Mouse (Mus musculus) hindbrain, embryonic 15.5 days (tissue): ENCODE data around the gene Senp3. TPM values are rescaled to one million over a fixed set of nuclear protein-coding genes. Genes with fewer than 3 reads are reported as not detected.

Experiments used
- ATAC-seq: fragments of 200-750 bp; cut with Nextera tagmentation; 2 replicates; pipeline ENCODE4 v1.8.0; 2017; ENCODE audit warnings: low read depth, moderate number of reproducible peaks, moderate TSS enrichment; ENCODE audit not compliant: low FRiP score
- H3K27ac ChIP-seq: fragments of 300-500 bp; sonication (generic); replicated peaks from 2 replicates; pipeline ENCODE4 v1.5.1; 2015; ENCODE audit warnings: mild to moderate bottlenecking, inconsistent platforms
- H3K27me3 ChIP-seq: fragments of 300-500 bp; sonication (generic); 2 replicates; pipeline ENCODE4 v1.6.1; 2015; ENCODE audit warnings: control low read depth, inconsistent platforms
- H3K36me3 ChIP-seq: fragments of 300-500 bp; sonication (generic); 2 replicates; pipeline ENCODE4 v1.6.1; 2015; ENCODE audit warnings: control low read depth, inconsistent platforms
- H3K4me1 ChIP-seq: fragments of 300-500 bp; sonication (generic); replicated peaks from 2 replicates; pipeline ENCODE4 v1.6.1; 2015; ENCODE audit warnings: control low read depth, inconsistent platforms
- H3K4me2 ChIP-seq: fragments of 300-500 bp; sonication (generic); 2 replicates; pipeline ENCODE4 v1.6.1; 2015; ENCODE audit warnings: moderate library complexity, mild to moderate bottlenecking, inconsistent platforms
- H3K4me3 ChIP-seq: fragments of 300-500 bp; sonication (generic); 2 replicates; pipeline ENCODE4 v1.5.1; 2015; ENCODE audit warnings: mild to moderate bottlenecking, inconsistent platforms
- H3K9ac ChIP-seq: fragments of 300-500 bp; sonication (generic); 2 replicates; pipeline ENCODE4 v1.6.1; 2015; ENCODE audit warnings: inconsistent platforms
- H3K9me3 ChIP-seq: fragments of 300-500 bp; sonication (generic); 2 replicates; pipeline ENCODE4 v1.6.1; 2016; ENCODE audit warnings: control low read depth, inconsistent platforms
- WGBS: fragments of 180-500 bp; shearing (Covaris S2); methylation state at CpG from one replicate; pipeline ENCODE4 v1.1.7; 2015; 5-methylcytosine and 5-hydroxymethylcytosine counted together
- polyA plus RNA-seq: library from polyadenylated mRNA; unstranded; fragments of >200 nt; fragmentation: Nextera tagmentation; extraction: Ambion mirVana; gene quantifications from 2 replicates; pipeline ENCODE4 v1.2.1, GENCODE M21; 2015

The Senp3 gene
- polyA plus RNA-seq, 1 experiment from 2014 or later = 103 TPM

DNA sequence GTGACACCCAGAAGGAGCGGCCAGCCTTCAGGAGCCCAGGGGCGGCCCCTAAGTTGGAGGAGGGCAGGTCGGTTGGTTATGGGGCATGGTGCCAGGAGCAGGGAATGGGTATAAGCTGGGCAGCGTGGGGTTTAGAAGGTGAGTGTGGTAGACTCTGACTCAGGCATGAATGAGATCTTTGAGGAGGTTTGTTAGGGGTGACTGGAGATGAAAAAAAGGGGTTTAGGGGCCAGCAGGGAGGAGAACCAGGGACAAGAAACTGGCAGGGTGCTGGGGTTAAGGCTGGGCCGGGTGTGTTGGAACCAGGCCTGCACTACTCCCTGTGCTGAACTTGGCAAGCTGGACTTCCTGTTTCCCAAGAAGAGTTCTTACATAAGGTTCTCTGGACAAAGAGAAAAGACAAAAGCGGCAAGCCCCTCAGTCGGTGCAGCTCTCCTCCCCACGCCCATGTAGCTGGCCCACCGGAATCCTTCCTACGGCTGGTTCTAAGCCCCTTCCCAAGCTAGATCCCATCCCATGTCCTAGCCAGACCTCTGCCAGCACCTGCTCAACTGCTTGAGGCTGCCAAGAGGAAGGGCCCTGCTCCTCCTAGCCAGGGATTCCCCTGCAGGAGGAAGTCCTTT lies 3.8 kb upstream of the Senp3 start, which contains the start of gene Tnfsf13:
Gene Tnfsf13, minus strand, starts transcription at position 259 of the 623 bp plus-strand sequence.
- H3K9ac ChIP-seq = 0 out of 2 replicates have a peak within 1 kb of the TSS, but pooled peaks have one; percentile 26
- ATAC-seq = no peak
- no peaks in the 10 kb centered on the region for H3K9me3 ChIP-seq
- H3K4me3 ChIP-seq = no peak within 1 kb of the TSS
- H3K36me3 ChIP-seq = no peaks in the 10 kb centered on the region
- peak within 1 kb of the TSS; percentile 11 for H3K4me2 ChIP-seq
- no peaks in the 10 kb centered on the region for H3K27me3 ChIP-seq
- 56% methylated on average over 10 of the region's 10 CpGs for WGBS
- peaks cover 47% of the 10 kb centered on the region for H3K4me1 ChIP-seq
- peak within 1 kb of the TSS; percentile 65 for H3K27ac ChIP-seq

DNA sequence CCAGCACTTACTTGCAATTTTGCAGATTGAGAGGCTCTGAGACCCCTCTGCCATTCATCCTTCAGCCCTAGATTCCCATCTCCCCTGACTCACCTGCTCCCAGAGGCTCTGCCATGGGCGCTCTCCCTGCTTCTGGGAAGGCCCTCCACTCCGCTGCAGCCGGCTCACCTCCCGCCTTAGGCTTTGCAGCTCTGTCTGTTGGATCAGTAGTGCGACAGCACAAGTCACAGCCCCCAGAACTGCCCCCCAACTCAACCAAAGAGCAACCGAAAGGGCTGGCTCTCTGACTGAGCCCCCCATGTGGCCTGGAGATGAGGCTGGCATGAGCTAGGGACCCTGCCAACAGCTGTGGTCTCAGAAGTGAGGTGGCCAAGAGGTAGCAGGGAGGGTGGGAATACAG lies 3.1 kb upstream of the Senp3 start:
- H3K27me3 ChIP-seq = no peaks in the 10 kb centered on the region
- H3K4me1 ChIP-seq = peaks cover 54% of the 10 kb centered on the region
- peak overlapping the region; percentile 65 for H3K27ac ChIP-seq
- no peak overlapping the region for H3K4me2 ChIP-seq
- H3K9ac ChIP-seq = no peak overlapping the region
- no peak overlapping the region for H3K4me3 ChIP-seq
- ATAC-seq = no peak
- 81% methylated on average over 6 of the region's 6 CpGs for WGBS
- no peaks in the 10 kb centered on the region for H3K9me3 ChIP-seq
- no peaks in the 10 kb centered on the region for H3K36me3 ChIP-seq

DNA sequence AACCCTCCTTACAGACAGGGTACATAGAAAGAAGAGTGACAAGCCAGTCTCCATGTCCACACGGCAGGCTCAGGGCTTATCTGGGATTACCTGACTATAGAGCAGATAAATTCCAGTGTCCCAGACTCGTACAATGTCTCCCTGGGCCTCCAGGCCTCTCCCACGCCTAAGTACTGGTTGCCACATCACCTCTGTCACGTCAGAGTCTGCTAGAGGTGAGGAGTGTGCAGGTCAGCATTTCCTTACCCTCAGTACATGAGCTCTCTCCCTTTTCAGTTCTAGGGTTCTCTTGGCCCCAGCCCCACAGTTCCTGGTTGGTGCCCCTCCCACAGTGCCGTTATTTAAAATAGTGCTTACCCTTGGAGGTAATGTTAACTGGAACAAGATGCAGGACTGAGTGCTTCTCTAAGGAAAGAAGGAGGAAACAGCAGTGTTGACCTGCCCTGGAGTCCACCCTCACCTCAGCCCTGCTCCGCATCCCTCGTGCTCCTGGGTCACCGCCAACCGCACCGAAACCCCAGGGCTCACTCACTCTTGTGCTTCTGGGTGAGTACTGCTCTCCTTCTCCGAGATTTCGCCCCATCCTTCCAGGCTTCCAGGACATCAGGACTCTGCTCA lies 2.4 kb upstream of the Senp3 start:
- Histone ChIP-seq H3K4me3 (no peak overlapping the region), H3K27ac (peak overlapping the region; percentile 93; the same call in 1 of the 2 replicates), H3K27me3 (no peaks in the 10 kb centered on the region), H3K4me1 (peaks cover 61% of the 10 kb centered on the region), H3K9me3 (no peaks in the 10 kb centered on the region), H3K4me2 (no peak overlapping the region), H3K36me3 (peaks cover 3% of the 10 kb centered on the region), H3K9ac (no peak overlapping the region)
- WGBS = 85% methylated on average over 12 of the region's 12 CpGs
- no peak for ATAC-seq

DNA sequence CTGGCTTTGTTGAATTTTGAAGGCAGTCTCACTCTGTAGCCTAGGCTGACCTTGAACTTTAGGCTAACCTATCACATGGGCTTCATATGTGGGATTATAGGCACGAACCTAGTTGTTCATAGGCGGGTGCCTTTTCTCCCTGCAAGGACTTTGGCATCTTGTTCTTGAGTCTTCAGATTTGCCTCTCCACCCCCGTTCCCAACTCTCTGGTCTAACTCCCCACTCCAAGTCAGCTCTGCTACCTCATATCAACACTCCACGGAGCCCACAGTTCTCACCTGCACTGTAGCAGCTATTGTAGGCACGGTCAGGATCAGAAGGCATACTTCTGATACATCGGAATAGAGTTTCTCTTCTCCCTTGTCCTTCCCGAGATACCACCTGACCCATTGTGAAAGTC lies 1.7 kb upstream of the Senp3 start:
- peak overlapping the region; percentile 93 for H3K27ac ChIP-seq
- H3K9ac ChIP-seq = peak overlapping the region; percentile 7; the same call in 1 of the 2 replicates
- ATAC-seq = no peak
- H3K36me3 ChIP-seq = peaks cover 6% of the 10 kb centered on the region
- H3K4me1 ChIP-seq = peaks cover 68% of the 10 kb centered on the region
- no peak overlapping the region for H3K4me3 ChIP-seq
- WGBS = 88% methylated on average over 7 of the region's 7 CpGs
- no peaks in the 10 kb centered on the region for H3K27me3 ChIP-seq
- H3K4me2 ChIP-seq = peak overlapping the region; percentile 81
- no peaks in the 10 kb centered on the region for H3K9me3 ChIP-seq

DNA sequence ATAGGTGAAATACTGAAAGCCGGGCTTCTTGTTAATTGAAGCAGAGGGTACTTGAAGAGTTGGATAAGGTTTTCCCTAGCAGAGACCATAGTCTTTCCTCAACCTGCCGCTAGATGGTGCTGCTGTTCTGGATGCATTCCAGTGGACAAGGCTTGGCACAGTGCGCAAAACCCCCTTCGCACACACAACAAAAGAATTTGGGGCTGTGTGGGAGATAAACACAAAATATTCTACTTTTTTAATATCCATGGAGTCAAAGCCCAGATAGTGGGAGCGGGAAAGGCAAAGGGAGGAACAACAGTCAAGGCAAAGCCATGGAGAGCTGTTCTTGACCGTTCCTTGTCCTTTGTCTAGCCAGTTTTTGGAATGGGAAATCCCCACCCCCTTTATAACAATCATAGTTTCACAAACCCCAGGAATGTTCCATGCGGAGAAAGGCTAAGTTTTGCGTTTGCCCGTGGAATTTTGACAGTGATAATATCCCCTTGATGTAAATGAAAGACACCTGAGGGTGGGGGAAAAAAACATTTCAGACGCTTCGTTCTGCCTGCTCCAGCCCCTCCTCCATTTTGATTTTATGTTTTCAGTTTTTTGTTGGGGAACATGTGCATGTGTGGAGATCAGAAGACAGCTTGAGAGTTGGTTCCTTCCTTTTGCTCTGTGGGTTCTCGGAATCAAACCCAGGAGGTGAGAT lies 1.1 kb upstream of the Senp3 start:
- H3K27ac ChIP-seq = peak overlapping the region; percentile 93
- H3K4me1 ChIP-seq = peaks cover 69% of the 10 kb centered on the region
- H3K4me2 ChIP-seq = peak overlapping the region; percentile 81
- no peaks in the 10 kb centered on the region for H3K27me3 ChIP-seq
- H3K9ac ChIP-seq = peak overlapping the region; percentile 7
- WGBS = 14% methylated on average over 12 of the region's 12 CpGs
- ATAC-seq = 0 out of 2 replicates have a peak, but pooled peaks have one; percentile 5
- H3K4me3 ChIP-seq = peak overlapping the region; percentile 91
- H3K9me3 ChIP-seq = no peaks in the 10 kb centered on the region
- peaks cover 12% of the 10 kb centered on the region for H3K36me3 ChIP-seq

DNA sequence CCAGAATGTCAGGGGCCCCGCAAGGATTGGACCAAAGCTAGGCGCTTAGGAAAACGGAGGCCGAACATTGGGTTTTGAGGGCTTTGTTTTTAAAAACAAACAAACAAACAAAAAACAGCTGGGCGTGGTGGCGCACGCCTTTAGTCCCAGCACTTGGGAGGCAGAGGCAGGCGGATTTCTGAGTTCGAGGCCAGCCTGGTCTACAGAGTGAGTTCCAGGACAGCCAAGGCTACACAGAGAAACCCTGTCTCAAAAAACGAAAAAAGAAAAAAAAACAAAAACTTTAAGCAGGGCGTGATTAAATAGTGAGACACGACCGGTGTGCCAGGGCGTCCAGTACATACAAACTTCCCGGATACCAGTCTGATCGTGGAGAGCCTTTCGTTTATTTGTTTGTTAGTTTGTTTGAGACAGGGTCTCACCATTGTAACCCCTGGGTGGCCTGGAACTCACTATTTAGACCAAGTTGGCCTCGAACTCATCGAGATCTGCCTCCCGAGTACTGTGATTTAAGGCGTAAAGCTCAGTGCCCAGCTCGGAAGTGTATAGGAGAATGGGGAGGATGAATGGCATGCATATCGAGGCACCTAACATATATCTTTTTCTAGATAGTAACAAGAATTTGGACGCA lies 440 bp upstream of the Senp3 start:
- peaks cover 69% of the 10 kb centered on the region for H3K4me1 ChIP-seq
- peak overlapping the region; percentile 95 for H3K9ac ChIP-seq
- H3K4me2 ChIP-seq = peak overlapping the region; percentile 81
- H3K36me3 ChIP-seq = peaks cover 16% of the 10 kb centered on the region
- no peaks in the 10 kb centered on the region for H3K9me3 ChIP-seq
- H3K27ac ChIP-seq = peak overlapping the region; percentile 93
- WGBS = 29% methylated on average over 24 of the region's 24 CpGs
- H3K4me3 ChIP-seq = peak overlapping the region; percentile 91
- no peaks in the 10 kb centered on the region for H3K27me3 ChIP-seq
- ATAC-seq = no peak

DNA sequence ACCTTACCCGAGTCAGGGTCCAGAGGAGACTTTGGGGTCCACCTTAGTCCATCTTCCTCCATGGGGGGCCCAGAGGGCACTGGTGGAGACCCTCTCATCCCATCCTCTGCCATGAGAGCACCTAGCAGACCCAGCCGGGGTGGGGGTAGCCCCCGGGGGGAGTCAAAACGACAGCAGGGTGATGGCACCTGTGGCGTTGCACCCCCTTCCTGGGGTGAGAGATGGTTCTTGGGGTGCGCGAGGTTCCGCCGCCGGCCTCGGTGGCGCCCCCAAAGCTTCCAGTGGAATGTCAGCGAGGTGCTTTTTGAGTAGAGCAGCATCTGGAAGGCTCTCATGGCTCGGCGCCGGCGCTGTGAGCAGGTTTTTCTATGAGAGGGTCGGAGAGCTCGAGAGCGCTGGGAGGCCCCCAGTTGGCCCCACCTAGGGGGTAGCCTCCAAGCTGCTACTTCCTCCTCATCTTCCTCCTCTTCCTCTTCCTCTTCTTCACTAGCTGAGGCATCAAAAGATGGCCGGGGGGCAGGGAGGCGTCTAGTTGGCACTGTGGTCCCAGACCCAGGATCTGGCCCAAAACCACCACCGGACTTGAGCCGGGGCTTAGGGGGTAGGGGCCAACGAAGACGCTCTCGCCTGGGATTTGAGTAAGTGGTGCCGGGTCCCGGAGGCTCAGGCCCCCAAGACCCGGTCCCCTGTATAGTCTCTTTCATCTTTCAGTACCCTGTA lies 1.6 kb downstream of the Senp3 start:
- WGBS = 91% methylated on average over 30 of the region's 30 CpGs

DNA sequence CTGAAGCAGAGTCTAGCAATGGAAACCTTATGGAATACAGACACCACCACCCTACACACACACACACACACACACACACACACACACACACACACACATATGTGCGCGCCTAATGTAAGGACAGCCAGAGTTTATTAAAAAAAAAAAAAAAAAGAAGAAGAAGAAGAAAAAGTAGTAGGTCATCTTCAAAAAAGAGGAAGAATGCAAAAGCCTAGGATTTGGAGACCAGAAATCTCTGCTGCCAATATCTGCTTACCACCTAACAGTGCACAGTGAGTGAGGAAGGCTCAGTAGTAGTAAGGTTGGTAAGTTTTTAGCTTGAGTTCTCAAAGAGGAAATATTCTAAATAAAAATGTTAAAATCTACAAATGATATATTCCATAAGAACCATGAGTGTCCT lies 2.7 kb downstream of the Senp3 start:
- WGBS = 100% methylated on average over 2 of the region's 2 CpGs
- H3K9me3 ChIP-seq = no peaks in the 10 kb centered on the region
- H3K4me1 ChIP-seq = peaks cover 45% of the 10 kb centered on the region
- H3K4me3 ChIP-seq = no peak overlapping the region
- no peak overlapping the region for H3K27ac ChIP-seq
- no peak for ATAC-seq
- H3K9ac ChIP-seq = no peak overlapping the region
- no peaks in the 10 kb centered on the region for H3K27me3 ChIP-seq
- peaks cover 46% of the 10 kb centered on the region for H3K36me3 ChIP-seq
- no peak overlapping the region for H3K4me2 ChIP-seq

More for the DNA sequence above, 1.6 kb downstream of the Senp3 start:
- H3K27me3 ChIP-seq = no peaks in the 10 kb centered on the region
- no peak overlapping the region for H3K27ac ChIP-seq
- no peaks in the 10 kb centered on the region for H3K9me3 ChIP-seq
- peak overlapping the region; percentile 81 for H3K4me2 ChIP-seq
- peaks cover 36% of the 10 kb centered on the region for H3K36me3 ChIP-seq
- peaks cover 51% of the 10 kb centered on the region for H3K4me1 ChIP-seq
- no peak overlapping the region for H3K9ac ChIP-seq
- peak overlapping the region; percentile 91 for H3K4me3 ChIP-seq
- ATAC-seq = no peak

DNA sequence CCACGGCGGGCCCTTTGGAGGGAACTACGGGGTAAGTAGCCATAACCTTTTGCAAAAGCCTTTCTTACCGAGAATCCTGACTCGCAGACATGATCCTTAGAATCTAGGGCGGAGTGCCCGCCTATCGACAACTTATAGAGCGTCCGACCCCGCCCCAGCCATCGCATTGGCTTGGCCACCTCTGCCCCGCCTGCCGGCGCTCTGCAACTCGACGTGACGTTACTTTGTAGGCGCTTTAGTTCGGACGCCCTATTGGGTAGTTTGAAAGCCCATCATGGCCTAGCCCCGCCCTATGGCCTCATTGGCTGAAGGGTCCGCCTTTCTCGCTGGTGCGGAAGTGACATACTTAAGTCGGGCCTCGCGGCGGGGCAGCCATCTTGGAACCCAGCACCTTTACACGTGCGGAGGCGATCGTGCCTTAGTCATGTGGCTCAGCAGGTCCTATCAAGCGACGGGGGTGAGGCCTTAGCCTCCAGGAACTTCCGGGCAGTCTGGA lies 9.6 kb downstream of the Senp3 start, which contains the start of gene Eif4a1:
Gene Eif4a1, minus strand, starts transcription at position 213 of the 496 bp plus-strand sequence.
- Histone ChIP-seq H3K9me3 (no peaks in the 10 kb centered on the region), H3K4me1 (peaks cover 29% of the 10 kb centered on the region), H3K4me2 (peak within 1 kb of the TSS; percentile 74), H3K4me3 (peak within 1 kb of the TSS; percentile 85), H3K27ac (peak within 1 kb of the TSS; percentile 94), H3K36me3 (peaks cover 70% of the 10 kb centered on the region), H3K27me3 (no peaks in the 10 kb centered on the region), H3K9ac (peak within 1 kb of the TSS; percentile 82)
- ATAC-seq = peak; percentile 98
- 0% methylated on average over 36 of the region's 36 CpGs for WGBS

DNA sequence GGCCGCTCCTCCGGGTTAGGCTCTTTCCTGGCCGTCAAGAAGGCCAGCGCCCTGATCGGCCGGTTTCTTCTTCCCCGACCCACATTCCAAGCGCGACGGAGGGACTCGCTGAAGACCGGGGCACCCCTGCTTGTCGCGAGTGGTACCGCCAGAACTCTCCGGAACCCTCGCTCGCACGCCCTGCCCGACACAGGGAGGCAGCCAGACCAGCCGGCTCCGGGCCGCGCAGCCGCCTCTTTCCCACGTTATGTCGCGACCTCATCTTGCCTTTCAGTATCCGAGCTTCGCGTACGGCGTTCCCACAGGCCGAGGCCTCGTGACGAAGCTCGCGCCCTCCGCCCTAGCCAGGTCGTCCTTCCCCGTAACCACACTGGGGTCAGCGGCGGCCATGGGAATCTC lies 10.2 kb downstream of the Senp3 start:
- peak; percentile 7; the same call in 1 of the 2 replicates for ATAC-seq
- Histone ChIP-seq H3K4me1 (peaks cover 29% of the 10 kb centered on the region), H3K27me3 (no peaks in the 10 kb centered on the region), H3K4me2 (peak overlapping the region; percentile 74), H3K36me3 (peaks cover 67% of the 10 kb centered on the region), H3K27ac (peak overlapping the region; percentile 94), H3K9me3 (no peaks in the 10 kb centered on the region), H3K9ac (peak overlapping the region; percentile 82), H3K4me3 (peak overlapping the region; percentile 85)
- WGBS = 0% methylated on average over 41 of the region's 43 CpGs
